Mouse (Mus musculus): Measurements from ENCODE around the gene Lmod2. TPM values are rescaled to one million over a fixed set of nuclear protein-coding genes. Genes with fewer than 3 reads are reported as not detected.

Gene Lmod2
- polyA plus RNA-seq, 1 experiment: 1.8 TPM

DNA sequence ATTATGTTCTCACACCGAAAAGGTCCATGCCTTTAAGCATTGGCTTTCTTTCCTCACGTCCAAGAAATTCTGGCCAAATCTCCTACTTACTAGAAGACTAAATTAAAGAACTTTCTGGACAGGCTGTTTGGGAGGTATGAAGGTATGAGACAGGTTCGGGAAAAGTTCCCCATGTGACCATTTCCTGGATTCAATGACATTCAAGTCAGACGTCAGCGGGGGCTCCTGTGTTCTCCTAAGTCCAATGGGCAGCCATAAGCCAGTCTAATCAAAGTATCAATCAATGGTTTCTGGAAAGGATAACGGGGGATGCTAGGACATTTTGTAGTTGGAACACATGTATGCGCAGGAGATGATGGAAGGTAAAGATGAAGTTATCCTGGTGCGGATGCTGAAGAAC lies 8.1 kb downstream of the Lmod2 start:
- TF ChIP-seq CTCF (IDR thresholded peaks at IDR 0.05; ENCODE audit: control insufficient read depth, insufficient read depth, low read length): no peak
- no peak for TF ChIP-seq POLR2A (IDR thresholded peaks at IDR 0.05; ENCODE audit: borderline replicate concordance, control insufficient read depth, low read depth, low read length)
- no peak overlapping the region for H3K27ac ChIP-seq (ENCODE audit: control insufficient read depth, insufficient read depth, low read depth, low read length, poor library complexity)
- H3K4me1 ChIP-seq (ENCODE audit: control insufficient read depth, insufficient read depth, low read length): no peaks in the 10 kb centered on the region
- 85% methylated on average over 8 of the region's 8 CpGs for WGBS
- no peak overlapping the region for H3K4me3 ChIP-seq (replicated peaks; ENCODE audit: control insufficient read depth, low read depth, low read length)

DNA sequence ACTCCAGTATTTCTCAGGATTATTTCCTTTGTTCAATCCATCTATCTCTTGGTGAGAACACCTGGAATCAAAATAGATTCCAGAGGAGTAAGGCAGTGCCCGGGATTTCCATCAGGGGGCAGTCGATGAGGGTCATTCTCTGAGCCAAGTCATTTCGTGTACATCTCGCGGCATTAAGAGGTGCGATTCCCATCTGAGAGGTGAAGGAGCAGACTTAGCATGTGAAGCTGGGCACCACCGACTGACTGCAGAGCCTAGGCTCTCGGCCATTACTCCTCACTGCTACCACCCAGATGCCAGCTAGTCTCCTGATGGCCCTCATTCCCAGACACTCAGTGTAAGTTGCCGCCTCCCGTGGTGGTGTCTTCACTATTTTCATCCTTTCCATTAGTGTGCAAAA lies 8.9 kb downstream of the Lmod2 start:
- 78% methylated on average over 10 of the region's 10 CpGs for WGBS
- no peaks in the 10 kb centered on the region for H3K4me1 ChIP-seq (ENCODE audit: control insufficient read depth, insufficient read depth, low read length)
- H3K27ac ChIP-seq (ENCODE audit: control insufficient read depth, insufficient read depth, low read depth, low read length, poor library complexity): no peak overlapping the region
- no peak overlapping the region for H3K4me3 ChIP-seq (replicated peaks; ENCODE audit: control insufficient read depth, low read depth, low read length)
- TF ChIP-seq POLR2A (IDR thresholded peaks at IDR 0.05; ENCODE audit: borderline replicate concordance, control insufficient read depth, low read depth, low read length) (no peak), CTCF (IDR thresholded peaks at IDR 0.05; ENCODE audit: control insufficient read depth, insufficient read depth, low read length) (no peak)

DNA sequence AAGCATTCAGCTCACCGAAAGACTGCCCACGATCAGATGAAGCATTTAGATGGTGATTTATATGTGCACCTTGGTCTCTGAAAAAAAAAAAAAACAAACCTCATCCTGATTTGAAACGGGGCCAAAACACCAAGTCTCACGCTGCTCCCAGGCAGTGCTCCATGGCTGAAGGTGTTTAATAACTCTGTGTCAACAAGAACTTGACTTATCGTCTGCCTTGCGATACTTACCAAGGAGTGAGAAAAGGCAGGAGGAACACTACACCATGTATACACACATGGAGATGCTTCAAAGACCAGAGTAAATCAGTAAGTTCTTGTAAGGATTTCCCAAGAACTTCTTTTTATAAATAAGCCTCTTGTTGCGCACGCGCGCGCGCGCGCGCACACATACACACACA lies 10.0 kb downstream of the Lmod2 start:
- no peaks in the 10 kb centered on the region for H3K4me1 ChIP-seq (ENCODE audit: control insufficient read depth, insufficient read depth, low read length)
- H3K4me3 ChIP-seq (replicated peaks; ENCODE audit: control insufficient read depth, low read depth, low read length): no peak overlapping the region
- TF ChIP-seq POLR2A (IDR thresholded peaks at IDR 0.05; ENCODE audit: borderline replicate concordance, control insufficient read depth, low read depth, low read length) (no peak), CTCF (IDR thresholded peaks at IDR 0.05; ENCODE audit: control insufficient read depth, insufficient read depth, low read length) (no peak)
- no peak overlapping the region for H3K27ac ChIP-seq (ENCODE audit: control insufficient read depth, insufficient read depth, low read depth, low read length, poor library complexity)
- WGBS: 86% methylated on average over 15 of the region's 15 CpGs

DNA sequence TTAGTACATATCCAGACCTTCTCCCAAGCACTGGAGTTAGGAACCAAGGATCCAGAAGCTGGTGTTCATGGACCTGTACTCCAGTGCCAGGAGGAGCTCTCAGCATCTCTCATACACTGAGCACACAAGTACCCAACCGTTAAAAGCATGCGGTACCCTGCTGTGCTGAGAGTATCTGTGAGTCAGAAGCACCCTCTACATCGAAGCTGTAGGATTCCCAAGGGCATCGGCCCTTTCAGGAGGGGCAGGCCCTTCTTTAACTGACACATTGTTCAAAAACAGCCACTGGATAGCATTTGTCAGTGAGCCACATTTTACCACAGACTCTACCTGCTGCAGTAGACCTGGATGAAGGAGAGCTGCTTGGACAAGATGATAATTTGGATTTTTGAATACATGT lies 10.6 kb downstream of the Lmod2 start:
- no peak overlapping the region for H3K27ac ChIP-seq (ENCODE audit: control insufficient read depth, insufficient read depth, low read depth, low read length, poor library complexity)
- no peak overlapping the region for H3K4me3 ChIP-seq (replicated peaks; ENCODE audit: control insufficient read depth, low read depth, low read length)
- TF ChIP-seq POLR2A (IDR thresholded peaks at IDR 0.05; ENCODE audit: borderline replicate concordance, control insufficient read depth, low read depth, low read length) (no peak), CTCF (IDR thresholded peaks at IDR 0.05; ENCODE audit: control insufficient read depth, insufficient read depth, low read length) (no peak)
- 92% methylated on average over 4 of the region's 4 CpGs for WGBS
- H3K4me1 ChIP-seq (ENCODE audit: control insufficient read depth, insufficient read depth, low read length): no peaks in the 10 kb centered on the region

DNA sequence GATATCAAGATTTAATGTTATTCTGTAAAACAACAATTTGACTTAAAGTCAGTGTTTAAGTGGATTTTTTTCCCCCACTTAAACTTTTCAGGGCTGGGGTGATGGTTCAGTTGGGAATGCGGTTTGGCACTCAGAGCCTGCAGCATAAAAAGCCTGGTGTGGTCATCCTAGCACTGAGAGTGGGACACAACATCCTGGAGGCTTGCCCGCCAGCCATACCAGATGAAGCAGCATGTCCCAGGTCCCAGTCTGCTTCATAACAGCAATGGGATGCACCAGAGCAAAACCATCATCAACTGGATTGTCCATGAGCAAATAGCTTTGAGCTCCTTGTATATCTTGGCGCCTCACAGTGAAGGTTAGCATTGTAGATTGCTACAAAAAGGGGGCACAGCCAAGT lies 11.1 kb downstream of the Lmod2 start:
- TF ChIP-seq POLR2A (IDR thresholded peaks at IDR 0.05; ENCODE audit: borderline replicate concordance, control insufficient read depth, low read depth, low read length) (no peak), CTCF (IDR thresholded peaks at IDR 0.05; ENCODE audit: control insufficient read depth, insufficient read depth, low read length) (no peak)
- Histone ChIP-seq H3K4me3 (replicated peaks; ENCODE audit: control insufficient read depth, low read depth, low read length) (no peak overlapping the region), H3K27ac (ENCODE audit: control insufficient read depth, insufficient read depth, low read depth, low read length, poor library complexity) (no peak overlapping the region), H3K4me1 (ENCODE audit: control insufficient read depth, insufficient read depth, low read length) (no peaks in the 10 kb centered on the region)
- 75% methylated on average over 3 of the region's 3 CpGs for WGBS

DNA sequence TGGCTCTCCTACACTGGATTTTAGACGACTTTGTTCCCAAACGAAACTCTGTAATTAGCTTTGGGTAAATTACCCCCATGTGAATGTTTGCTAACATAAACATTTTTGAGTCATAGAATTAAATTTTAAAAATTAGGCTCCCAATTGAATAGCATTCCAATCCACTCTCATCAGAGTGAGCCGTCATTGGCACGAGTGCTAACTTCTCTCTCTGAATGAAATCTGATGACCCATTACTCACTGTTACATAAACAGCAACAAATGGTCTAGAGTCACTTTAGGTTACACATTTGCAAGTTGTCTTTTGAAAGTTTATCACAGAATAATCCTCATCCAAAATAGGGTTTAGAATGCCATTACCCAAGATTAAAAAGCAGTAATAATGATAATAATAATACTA lies 12.0 kb downstream of the Lmod2 start:
- WGBS: 69% methylated on average over 4 of the region's 4 CpGs
- Histone ChIP-seq H3K4me3 (replicated peaks; ENCODE audit: control insufficient read depth, low read depth, low read length) (no peak overlapping the region), H3K4me1 (ENCODE audit: control insufficient read depth, insufficient read depth, low read length) (no peaks in the 10 kb centered on the region), H3K27ac (ENCODE audit: control insufficient read depth, insufficient read depth, low read depth, low read length, poor library complexity) (no peak overlapping the region)
- no peak for TF ChIP-seq POLR2A (IDR thresholded peaks at IDR 0.05; ENCODE audit: borderline replicate concordance, control insufficient read depth, low read depth, low read length)

DNA sequence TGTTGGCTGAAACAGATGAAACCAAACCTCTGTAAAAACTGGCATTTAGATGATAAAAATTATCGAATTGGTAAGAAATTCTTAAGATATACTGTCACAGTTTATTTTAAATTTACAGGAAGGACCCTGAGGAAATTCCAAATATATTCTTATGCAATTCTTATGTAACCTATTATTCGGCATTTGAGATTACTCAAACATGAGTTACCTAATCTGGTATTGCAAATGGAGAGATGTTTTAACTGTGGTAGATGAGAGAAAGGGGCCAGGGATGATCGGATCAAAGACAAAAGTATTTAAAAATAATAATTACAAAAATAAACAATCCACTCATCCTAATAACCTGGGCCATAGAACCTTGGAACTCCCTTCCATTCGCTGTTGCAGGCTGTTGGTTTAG lies 12.8 kb downstream of the Lmod2 start:
- no peak overlapping the region for H3K4me3 ChIP-seq (replicated peaks; ENCODE audit: control insufficient read depth, low read depth, low read length)
- H3K27ac ChIP-seq (ENCODE audit: control insufficient read depth, insufficient read depth, low read depth, low read length, poor library complexity): no peak overlapping the region
- H3K4me1 ChIP-seq (ENCODE audit: control insufficient read depth, insufficient read depth, low read length): no peaks in the 10 kb centered on the region
- 52% methylated on average over 4 of the region's 4 CpGs for WGBS
- TF ChIP-seq CTCF (IDR thresholded peaks at IDR 0.05; ENCODE audit: control insufficient read depth, insufficient read depth, low read length) (no peak), POLR2A (IDR thresholded peaks at IDR 0.05; ENCODE audit: borderline replicate concordance, control insufficient read depth, low read depth, low read length) (no peak)

DNA sequence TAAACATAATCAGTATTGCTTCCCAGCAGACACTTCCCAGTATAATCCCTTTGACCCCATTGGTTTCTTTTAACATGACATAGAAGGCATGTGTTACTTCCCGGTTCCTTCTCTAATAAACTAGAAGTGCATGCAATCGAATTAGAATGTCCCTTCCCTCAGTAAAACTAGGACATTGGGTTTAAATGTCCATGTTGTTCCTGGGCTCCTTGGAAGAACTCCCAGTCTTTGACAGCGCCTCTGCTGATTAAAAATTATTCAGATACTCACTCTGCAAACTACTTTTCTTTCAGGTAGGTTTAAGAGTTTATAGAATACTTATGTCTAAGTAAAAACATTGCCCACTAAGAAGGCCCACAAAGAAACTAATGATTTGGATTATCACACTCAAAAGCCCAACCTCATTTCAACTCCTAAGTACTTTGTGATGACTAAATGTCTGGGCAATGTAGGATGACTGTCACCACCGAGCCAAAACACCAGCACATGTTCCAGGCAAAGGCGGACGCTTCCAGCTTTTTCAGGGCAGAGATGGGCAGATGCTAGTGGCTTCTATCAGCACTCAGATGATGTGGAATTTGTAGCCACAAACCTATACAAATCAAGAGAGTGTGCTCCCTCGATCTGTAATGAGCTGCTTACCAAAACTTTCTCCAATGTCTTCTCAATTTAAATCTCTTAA lies 14.7 kb downstream of the Lmod2 start:
- Histone ChIP-seq H3K27ac (ENCODE audit: control insufficient read depth, insufficient read depth, low read depth, low read length, poor library complexity) (no peak overlapping the region), H3K4me3 (replicated peaks; ENCODE audit: control insufficient read depth, low read depth, low read length) (no peak overlapping the region), H3K4me1 (ENCODE audit: control insufficient read depth, insufficient read depth, low read length) (no peaks in the 10 kb centered on the region)
- 87% methylated on average over 7 of the region's 7 CpGs for WGBS
- no peak for TF ChIP-seq POLR2A (IDR thresholded peaks at IDR 0.05; ENCODE audit: borderline replicate concordance, control insufficient read depth, low read depth, low read length)
- TF ChIP-seq CTCF (IDR thresholded peaks at IDR 0.05; ENCODE audit: control insufficient read depth, insufficient read depth, low read length): no peak

DNA sequence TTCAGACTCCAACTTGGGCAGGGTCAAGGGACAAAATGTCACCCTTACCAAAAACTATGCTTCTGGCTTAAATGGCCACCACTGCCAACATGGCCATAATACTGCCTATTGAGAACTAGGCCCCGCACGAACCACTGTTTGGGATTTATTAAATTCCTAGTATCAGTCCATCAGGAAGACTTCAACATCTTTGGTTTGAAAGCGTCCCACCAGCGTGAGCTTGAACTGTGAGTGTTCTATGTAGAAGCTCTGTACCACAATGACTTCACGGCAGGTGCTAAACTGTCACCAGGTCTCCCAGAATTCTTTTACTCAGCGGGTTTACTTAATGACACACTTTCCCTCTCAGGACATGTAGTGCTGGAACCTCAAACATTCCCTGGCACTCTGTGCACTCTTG lies 15.8 kb downstream of the Lmod2 start:
- TF ChIP-seq POLR2A (IDR thresholded peaks at IDR 0.05; ENCODE audit: borderline replicate concordance, control insufficient read depth, low read depth, low read length): no peak
- no peak for TF ChIP-seq CTCF (IDR thresholded peaks at IDR 0.05; ENCODE audit: control insufficient read depth, insufficient read depth, low read length)

More for the DNA sequence above, 15.8 kb downstream of the Lmod2 start:
- no peaks in the 10 kb centered on the region for H3K4me1 ChIP-seq (ENCODE audit: control insufficient read depth, insufficient read depth, low read length)
- WGBS: 89% methylated on average over 6 of the region's 6 CpGs
- no peak overlapping the region for H3K27ac ChIP-seq (ENCODE audit: control insufficient read depth, insufficient read depth, low read depth, low read length, poor library complexity)
- no peak overlapping the region for H3K4me3 ChIP-seq (replicated peaks; ENCODE audit: control insufficient read depth, low read depth, low read length)
